Mouse (Mus musculus): Measurements from ENCODE around the gene Ccdc17. TPM values are rescaled to one million over a fixed set of nuclear protein-coding genes. Genes with fewer than 3 reads are reported as not detected.

Ccdc17 gene
- total RNA-seq (2021) (10 to 100 TPM; 12.8 to 13.2 TPM), polyA plus RNA-seq (2012; rRNA removed) (9.1 and 9.8 TPM in 2 replicates)
- long read RNA-seq, partial matches to known transcripts: 5 of 6 reads
- long read RNA-seq, other reads (novel, unspliced or antisense): 1 of 6 reads

GRCm38 (mm10) chr4:116596379-116596778, at the start of gene Ccdc17:
Ccdc17 (plus strand) TSS chr4:116596654.
- DNase-seq: no peak

- no peak for DNase-seq
These were observed 46.0 kb upstream of the Ccdc17 start for GRCm38 (mm10) chr4:116550432-116550831.

- no peak for DNase-seq
These were observed 43.4 kb upstream of the Ccdc17 start for GRCm38 (mm10) chr4:116553035-116553434.

- DNase-seq: peak; percentile 87
These were observed 40.8 kb upstream of the Ccdc17 start, which contains the start of gene Tmem69 for GRCm38 (mm10) chr4:116555413-116556300. Tmem69 (minus strand) TSS chr4:116555936.

GRCm38 (mm10) chr4:116556561-116557305, 39.7 kb upstream of the Ccdc17 start:
- DNase-seq: peak; percentile 95

- DNase-seq: peak; percentile 99
These were observed 38.9 kb upstream of the Ccdc17 start, which contains the start of gene Gpbp1l1 for GRCm38 (mm10) chr4:116557306-116558121. Gpbp1l1 (plus strand) TSS chr4:116557658.

- no peak for DNase-seq
These were observed 38.1 kb upstream of the Ccdc17 start for GRCm38 (mm10) chr4:116558151-116558882.

GRCm38 (mm10) chr4:116595793-116596192, 661 bp upstream of the Ccdc17 start:
- no peak for DNase-seq

- DNase-seq: peak; percentile 95
These were observed 776 bp downstream of the Ccdc17 start for GRCm38 (mm10) chr4:116596978-116597881.

GRCm38 (mm10) chr4:116612621-116613020, 16.2 kb downstream of the Ccdc17 start:
- DNase-seq: no peak

GRCm38 (mm10) chr4:116615237-116615636, 18.8 kb downstream of the Ccdc17 start:
- no peak for DNase-seq

GRCm38 (mm10) chr4:116624831-116625230, 28.4 kb downstream of the Ccdc17 start:
- no peak for DNase-seq

- DNase-seq: peak; percentile 87
These were observed 30.4 kb downstream of the Ccdc17 start for GRCm38 (mm10) chr4:116626658-116627358.

GRCm38 (mm10) chr4:116627359-116627716, 30.9 kb downstream of the Ccdc17 start:
- DNase-seq: peak; percentile 93

- DNase-seq: peak; percentile 88
These were observed 31.5 kb downstream of the Ccdc17 start, which contains the start of gene Nasp for GRCm38 (mm10) chr4:116627722-116628662. Nasp (minus strand) TSS chr4:116627941.

GRCm38 (mm10) chr4:116635197-116635596, 38.7 kb downstream of the Ccdc17 start:
- DNase-seq: no peak

GRCm38 (mm10) chr4:116638821-116639220, 42.4 kb downstream of the Ccdc17 start:
- DNase-seq: no peak

GRCm38 (mm10) chr4:116642071-116642470, 45.6 kb downstream of the Ccdc17 start:
- no peak for DNase-seq
